In the genomic region with DNA sequence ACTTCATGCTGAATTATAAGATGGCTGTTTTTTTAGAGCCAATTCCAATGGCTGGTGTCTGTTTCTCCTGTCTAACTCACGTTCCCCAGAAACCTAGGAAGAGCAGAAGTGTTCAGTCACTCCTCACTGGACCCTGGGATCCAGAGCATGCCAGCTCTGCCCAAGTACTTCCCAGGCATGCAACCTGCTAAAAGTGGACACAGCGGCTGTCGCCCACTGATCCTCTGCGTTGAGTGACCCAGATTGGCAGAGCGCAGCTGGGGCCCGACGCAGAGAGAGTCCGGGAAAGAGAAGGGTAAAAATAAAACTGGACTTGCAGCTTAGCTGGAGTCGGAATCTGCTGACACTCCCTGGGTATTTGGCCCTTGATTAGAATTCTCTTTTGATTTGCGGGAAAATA, we compare ENCODE assay signal across 17 mouse cellular contexts. TPM values are rescaled to one million over a fixed set of nuclear protein-coding genes. Genes with fewer than 3 reads are reported as not detected.
DNase-seq lines count a peak whose midpoint lies in the region; TF ChIP-seq lines count a peak whose summit lies in the region.
"Had no signal": no experiment of that assay in that cellular context is flagged by ENCODE, and none has a peak within 500 bp of the region (broad histone marks: within the 10 kb centered on the region; RNA-seq: fewer than 3 reads in every experiment).

No protein-coding gene starts in this region.

- 8% methylated on average over 10 of the region's 10 CpGs for WGBS in cerebellum, adult 2 months

- no peak overlapping the region for H3K4me3 ChIP-seq in cerebellum, adult 2 months (replicated peaks; ENCODE audit: insufficient read depth, low read depth, low read length)
- H3K4me3 ChIP-seq in layer of hippocampus, adult 2 months = no peak overlapping the region
- H3K4me3 ChIP-seq: neural tube, embryonic 13.5 days had no signal

- H3K4me1 ChIP-seq in cerebellum, adult 2 months (ENCODE audit: control insufficient read depth, insufficient read depth, low read length) = peaks cover 4% of the 10 kb centered on the region

- DNase-seq in cerebellum, adult 2 months = peak; percentile 31 to 46
- no peak for DNase-seq in cerebellum, adult 8-10 months
- no peak for DNase-seq in layer of hippocampus, adult 2 months (ENCODE audit: low spot score in 2 of 2)
- DNase-seq in layer of hippocampus, adult 9-11 months = no peak
- DNase-seq in gastrocnemius, adult 8-10 months (ENCODE audit: low spot score in 2 of 2) = peak; percentile 58 to 75
- DNase-seq in heart, postnatal 4 days = peak; percentile 62
- DNase-seq in lung, postnatal 4 days = no peak
- no peak for DNase-seq in left cerebral cortex, postnatal 36 days (ENCODE audit: low spot score in 2 of 2)
- DNase-seq: adrenal gland, postnatal 36 days; forebrain, postnatal 0 days; kidney, postnatal 25 days; liver; lung, embryonic 14.5 days had no signal

- H3K27ac ChIP-seq in cerebellum, adult 2 months (ENCODE audit: insufficient read depth, low read length) = no peak overlapping the region
- peak overlapping the region; percentile 19; the same call in 1 of the 2 replicates for H3K27ac ChIP-seq in layer of hippocampus, adult 2 months
- H3K27ac ChIP-seq: hindbrain, embryonic 14.5 days; neural tube, embryonic 13.5 days had no signal

- intact Hi-C loops in left cerebral cortex, postnatal 36 days (cut with DNase I) = no loop called here

- no peak for TF ChIP-seq POLR2A in cerebellum, adult 2 months (IDR thresholded peaks at IDR 0.05; ENCODE audit: borderline replicate concordance, insufficient read depth, low read length)

- TF ChIP-seq CTCF in cerebellum, adult 2 months (IDR thresholded peaks at IDR 0.05; ENCODE audit: borderline replicate concordance, insufficient read depth, low read depth, low read length) = no peak
- TF ChIP-seq CTCF in layer of hippocampus, adult 2 months (conservative IDR thresholded peaks at IDR 0.05) = no peak

- H3K27me3 ChIP-seq in cerebellum, adult 2 months (ENCODE audit: control insufficient read depth, insufficient read depth, low read length) = no peaks in the 10 kb centered on the region
- H3K27me3 ChIP-seq: neural tube, embryonic 13.5 days; Patski had no signal

RNA-seq across cellular contexts. Expression of a gene that starts 15.1 kb away (rescaled TPM):
- polyA plus RNA-seq in cerebellum, adult 2 months (2012; rRNA removed) = 66.2 and 68.1 TPM in 2 replicates
- total RNA-seq in layer of hippocampus, adult 2 months (2021) = 100 to 1,000 TPM; 127 to 140 TPM
- 100 to 1,000 TPM; 110 to 128 (median 121) TPM for total RNA-seq in gastrocnemius, adult 8-10 months (2022)
- total RNA-seq in heart, postnatal 4 days (2021) = 100 to 1,000 TPM; 102 TPM
- total RNA-seq in left cerebral cortex, postnatal 36 days (2021) = 100 to 1,000 TPM; 100 to 131 TPM
- total RNA-seq: granulocyte monocyte progenitor cell, adult 5-6 weeks had no signal

Comparison
In these comparisons a context has a peak if more than half of its experiments do, and no peak if none do; other contexts are left out.
1. DNase-seq: peak in cerebellum, adult 2 months (2 of 2), gastrocnemius, adult 8-10 months (2 of 2) and heart, postnatal 4 days (single experiment); none in cerebellum, adult 8-10 months (single experiment), layer of hippocampus, adult 2 months (0 of 2), layer of hippocampus, adult 9-11 months (single experiment), lung, postnatal 4 days (0 of 2) and left cerebral cortex, postnatal 36 days (0 of 2).